Mouse (Mus musculus): ENCODE data around the gene Stxbp4. TPM values are rescaled to one million over a fixed set of nuclear protein-coding genes. Genes with fewer than 3 reads are reported as not detected.

The Stxbp4 gene
- total and polyA plus RNA-seq, 3 experiments = 3.7 to 5.6 (median 4.6) TPM

DNA sequence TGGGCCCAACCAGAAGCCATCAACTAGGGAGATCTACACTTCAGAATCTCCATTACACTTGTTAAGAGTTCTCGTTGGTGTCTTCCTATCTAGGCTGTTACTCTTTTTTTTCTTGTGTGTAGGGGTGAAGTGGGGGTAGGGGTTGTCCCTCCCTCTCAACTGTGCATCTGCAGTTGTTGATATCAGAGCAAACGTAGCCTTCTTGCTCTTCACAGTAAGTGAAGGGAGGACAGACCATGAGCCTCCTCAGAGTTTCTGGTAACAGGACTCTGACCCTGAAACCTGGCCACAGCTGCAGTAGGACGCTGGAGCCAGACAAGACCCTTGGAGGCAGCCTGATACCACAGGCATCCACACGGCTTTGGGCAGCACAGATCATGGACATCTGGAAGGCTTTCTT is 81.4 kb downstream of the Stxbp4 start:
- H3K36me3 ChIP-seq (replicated peaks in 1 of 2; ENCODE audit: control insufficient read depth in 1 of 2, insufficient read depth in 1 of 2, low read length in 1 of 2) = peaks cover 0 to 9% of the 10 kb centered on the region in 2 experiments
- no peak overlapping the region for H3K9ac ChIP-seq (ENCODE audit: insufficient read depth, low read depth)
- dilution Hi-C loops (cut with MboI; ENCODE audit: extremely low pct_ligation_motif_present, extremely low pct_unique_long_range_greater_than_20kb, low sequenced_read_pairs) = no loop called here
- no peak for TF ChIP-seq E2F4 (IDR thresholded peaks at IDR 0.05; ENCODE audit: insufficient replicate concordance, low read depth, low read length)
- TF ChIP-seq USF2 (conservative IDR thresholded peaks at IDR 0.05; ENCODE audit: low read depth, low read length) = no peak
- no peak for TF ChIP-seq POLR2AphosphoS2 (IDR thresholded peaks at IDR 0.05; ENCODE audit: low read depth, low read length)
- no peak for TF ChIP-seq EP300 (IDR thresholded peaks at IDR 0.05; ENCODE audit: low read length)
- no peak for TF ChIP-seq ZMIZ1 (IDR thresholded peaks at IDR 0.05; ENCODE audit: low read depth, low read length)
- TF ChIP-seq KAT2A (IDR thresholded peaks at IDR 0.05; ENCODE audit: insufficient replicate concordance, low read length) = no peak
- TF ChIP-seq GABPA (IDR thresholded peaks at IDR 0.05; ENCODE audit: insufficient replicate concordance, low read depth, low read length) = no peak
- TF ChIP-seq TCF12 (IDR thresholded peaks at IDR 0.05; ENCODE audit: low read depth, low read length) = no peak
- TF ChIP-seq JUND (conservative IDR thresholded peaks at IDR 0.05; ENCODE audit: low read depth, low read length) = no peak
- TF ChIP-seq POLR2A (IDR thresholded peaks at IDR 0.05; ENCODE audit: low read depth, low read length) = no peak
- TF ChIP-seq JUN (IDR thresholded peaks at IDR 0.05; ENCODE audit: insufficient read depth, low read depth, low read length) = no peak
- TF ChIP-seq BHLHE40 (IDR thresholded peaks at IDR 0.05; ENCODE audit: low read depth, low read length) = no peak
- no peak for TF ChIP-seq SIN3A (IDR thresholded peaks at IDR 0.05; ENCODE audit: low read length)
- no peak for TF ChIP-seq UBTF (IDR thresholded peaks at IDR 0.05; ENCODE audit: low read depth, low read length)
- TF ChIP-seq MXI1 (IDR thresholded peaks at IDR 0.05; ENCODE audit: low read depth, low read length) = no peak
- no peak overlapping the region for H3K4me2 ChIP-seq (ENCODE audit: insufficient read depth, low read depth, poor library complexity, severe bottlenecking)
- no peaks in the 10 kb centered on the region for H3K79me2 ChIP-seq (replicated peaks; ENCODE audit: control insufficient read depth, extremely low read depth, insufficient read depth, poor library complexity, severe bottlenecking)
- H3K27me3 ChIP-seq (replicated peaks) = no peaks in the 10 kb centered on the region
- H3K4me1 ChIP-seq (ENCODE audit: control insufficient read depth in 1 of 2, insufficient read depth in 2 of 2) = no peaks in the 10 kb centered on the region
- in situ Hi-C loops (cut with MboI; ENCODE audit: low pct_ligation_motif_present, low pct_unique_long_range_greater_than_20kb, low sequenced_read_pairs) = no loop called here
- no peak for DNase-seq (ENCODE audit: extremely low read depth)
- no peak overlapping the region for H3K27ac ChIP-seq (ENCODE audit: insufficient read depth, low read depth)
- H3K9me3 ChIP-seq (replicated peaks; ENCODE audit: low read length) = no peaks in the 10 kb centered on the region
- H3K4me3 ChIP-seq (replicated peaks in 1 of 3; ENCODE audit: low read depth in 2 of 3, low read length in 2 of 3, poor library complexity in 1 of 3) = no peak overlapping the region

- dilution Hi-C loops (cut with MboI; ENCODE audit: extremely low pct_ligation_motif_present, extremely low pct_unique_long_range_greater_than_20kb, low sequenced_read_pairs) (no loop called here), in situ Hi-C loops (cut with MboI; ENCODE audit: low pct_ligation_motif_present, low pct_unique_long_range_greater_than_20kb, low sequenced_read_pairs) (no loop called here)
- Histone ChIP-seq H3K9ac (ENCODE audit: insufficient read depth, low read depth) (no peak overlapping the region), H3K27me3 (replicated peaks) (no peaks in the 10 kb centered on the region), H3K36me3 (replicated peaks in 1 of 2; ENCODE audit: control insufficient read depth in 1 of 2, insufficient read depth in 1 of 2, low read length in 1 of 2) (peaks cover 0 to 9% of the 10 kb centered on the region in 2 experiments), H3K79me2 (replicated peaks; ENCODE audit: control insufficient read depth, extremely low read depth, insufficient read depth, poor library complexity, severe bottlenecking) (no peaks in the 10 kb centered on the region), H3K9me3 (replicated peaks; ENCODE audit: low read length) (no peaks in the 10 kb centered on the region), H3K4me3 (replicated peaks in 1 of 3; ENCODE audit: low read depth in 2 of 3, low read length in 2 of 3, poor library complexity in 1 of 3) (no peak overlapping the region), H3K27ac (ENCODE audit: insufficient read depth, low read depth) (no peak overlapping the region), H3K4me2 (ENCODE audit: insufficient read depth, low read depth, poor library complexity, severe bottlenecking) (no peak overlapping the region), H3K4me1 (ENCODE audit: control insufficient read depth in 1 of 2, insufficient read depth in 2 of 2) (no peaks in the 10 kb centered on the region)
- TF ChIP-seq ZNF384 (IDR thresholded peaks at IDR 0.05; ENCODE audit: low read depth, low read length) (no peak), MYC (IDR thresholded peaks at IDR 0.05; ENCODE audit: low read depth, low read length) (no peak), USF2 (conservative IDR thresholded peaks at IDR 0.05; ENCODE audit: low read depth, low read length) (no peak), ZMIZ1 (IDR thresholded peaks at IDR 0.05; ENCODE audit: low read depth, low read length) (no peak), MEF2A (IDR thresholded peaks at IDR 0.05; ENCODE audit: borderline replicate concordance, low read depth, low read length) (no peak), RCOR1 (conservative IDR thresholded peaks at IDR 0.05; ENCODE audit: low read depth, low read length) (no peak), KAT2A (IDR thresholded peaks at IDR 0.05; ENCODE audit: insufficient replicate concordance, low read length) (no peak), BHLHE40 (IDR thresholded peaks at IDR 0.05; ENCODE audit: low read depth, low read length) (no peak), ELF1 (IDR thresholded peaks at IDR 0.05; ENCODE audit: low read depth, low read length) (no peak), MAFK (IDR thresholded peaks at IDR 0.05; ENCODE audit: insufficient replicate concordance, low read length) (no peak), MXI1 (IDR thresholded peaks at IDR 0.05; ENCODE audit: low read depth, low read length) (no peak), USF1 (IDR thresholded peaks at IDR 0.05; ENCODE audit: low read depth, low read length) (no peak), EP300 (IDR thresholded peaks at IDR 0.05; ENCODE audit: low read length) (no peak), ETS1 (conservative IDR thresholded peaks at IDR 0.05; ENCODE audit: low read depth, low read length) (no peak), NELFE (IDR thresholded peaks at IDR 0.05; ENCODE audit: low read depth, low read length) (no peak), POLR2A (IDR thresholded peaks at IDR 0.05; ENCODE audit: low read depth, low read length) (no peak), PAX5 (IDR thresholded peaks at IDR 0.05; ENCODE audit: low read length) (no peak)
- DNase-seq (ENCODE audit: extremely low read depth) = no peak
These were observed 83.9 kb downstream of the Stxbp4 start for GRCm38 (mm10) chr11:90553963-90554362.

Measured in CH12.LX (cell line).